Mouse (Mus musculus) heart, embryonic 14.5 days (tissue): ENCODE results near the gene Col3a1. TPM values are rescaled to one million over a fixed set of nuclear protein-coding genes. Genes with fewer than 3 reads are reported as not detected.

Experiments
- microRNA-seq: library from miRNA; unstranded; fragments of <30 nt; microRNA quantifications from one replicate; pipeline ENCODE4, GENCODE M21; 2016
- polyA plus RNA-seq: library from polyadenylated mRNA; unstranded; fragments of >200 nt; fragmentation: Nextera tagmentation; extraction: Ambion mirVana; gene quantifications from 2 replicates; pipeline ENCODE4 v1.2.1, GENCODE M21; 2014

Gene Col3a1
- polyA plus RNA-seq, 1 experiment from 2014 or later: 972 TPM

Small RNA genes lying within 50 kb of the gene (microRNA-seq; reads per million reads assigned to microRNA genes)
- not detected for gene Gm47302

Other genes with a start within 250 kb of the Col3a1 start
- 53.9 and 55.7 TPM in 2 replicates for gene Col5a2, start 191.7 kb downstream of the Col3a1 start, polyA plus RNA-seq